Mouse (Mus musculus) hindbrain, postnatal 0 days (tissue): Measurements from ENCODE around the gene Mtmr10. TPM values are rescaled to one million over a fixed set of nuclear protein-coding genes. Genes with fewer than 3 reads are reported as not detected.

ENCODE experiments used
- ATAC-seq: fragments of 200-750 bp; cut with Nextera tagmentation; 2 replicates; pipeline ENCODE4 v1.8.0; 2017; ENCODE audit warnings: mild to moderate bottlenecking, moderate TSS enrichment, moderate library complexity
- DNase-seq: peaks from one replicate; pipeline ENCODE4 v3.0.0-alpha.2; 2015; ENCODE audit warnings: low spot score
- H3K27ac ChIP-seq: fragments of 300-500 bp; sonication (generic); 2 replicates; pipeline ENCODE4 v1.5.1; 2014; ENCODE audit warnings: mild to moderate bottlenecking
- H3K27me3 ChIP-seq: fragments of 300-500 bp; sonication (generic); 2 replicates; pipeline ENCODE4 v1.6.1; 2014; ENCODE audit warnings: low read length, mixed read lengths; ENCODE audit not compliant: insufficient read depth
- H3K36me3 ChIP-seq: fragments of 300-500 bp; sonication (generic); 2 replicates; pipeline ENCODE4 v1.6.1; 2014; ENCODE audit warnings: low read length, mixed read lengths; ENCODE audit not compliant: insufficient read depth
- H3K4me1 ChIP-seq: fragments of 300-500 bp; sonication (generic); 2 replicates; pipeline ENCODE4 v1.6.1; 2014; ENCODE audit warnings: antibody characterized with exemption, low read length, mixed read lengths; ENCODE audit not compliant: insufficient read depth
- H3K4me2 ChIP-seq: fragments of 300-500 bp; sonication (generic); 2 replicates; pipeline ENCODE4 v1.6.1; 2014; ENCODE audit warnings: low read depth, mild to moderate bottlenecking, low read length, moderate library complexity, mixed read lengths
- H3K4me3 ChIP-seq: fragments of 300-500 bp; sonication (generic); 2 replicates; pipeline ENCODE4 v1.5.1; 2014; ENCODE audit warnings: low read length
- H3K9ac ChIP-seq: fragments of 300-500 bp; sonication (generic); replicated peaks from 2 replicates; pipeline ENCODE4 v1.6.1; 2014; ENCODE audit warnings: mild to moderate bottlenecking, low read length, moderate library complexity, mixed read lengths
- H3K9me3 ChIP-seq: fragments of 300-500 bp; sonication (generic); 2 replicates; pipeline ENCODE4 v1.6.1; 2016; ENCODE audit warnings: low read length, mixed read lengths
- CTCF ChIP-seq: IDR thresholded peaks from 2 replicates; pipeline ENCODE4 v1.5.1; 2016; ENCODE audit warnings: antibody characterized with exemption, control low read depth, low read depth
- WGBS: fragments of 180-500 bp; shearing (Covaris S2); extraction: QIAGEN DNeasy Blood & Tissue Kit; methylation state at CpG from one replicate; pipeline ENCODE4 v1.1.7; 2014; 5-methylcytosine and 5-hydroxymethylcytosine counted together
- polyA plus RNA-seq: library from polyadenylated mRNA; unstranded; fragments of >200 nt; fragmentation: Nextera tagmentation; extraction: Ambion mirVana; gene quantifications from 2 replicates; pipeline ENCODE4 v1.2.1, GENCODE M21; 2015
- total RNA-seq: library from RNA; depleted of rRNA; stranded (reverse); fragments of >200 nt; gene quantifications from 2 replicates; pipeline ENCODE4 v1.2.3, GENCODE M21; 2014

Gene Mtmr10
- total and polyA plus RNA-seq, 2 experiments from 2014 or later = 9.5 to 11.7 TPM

DNA sequence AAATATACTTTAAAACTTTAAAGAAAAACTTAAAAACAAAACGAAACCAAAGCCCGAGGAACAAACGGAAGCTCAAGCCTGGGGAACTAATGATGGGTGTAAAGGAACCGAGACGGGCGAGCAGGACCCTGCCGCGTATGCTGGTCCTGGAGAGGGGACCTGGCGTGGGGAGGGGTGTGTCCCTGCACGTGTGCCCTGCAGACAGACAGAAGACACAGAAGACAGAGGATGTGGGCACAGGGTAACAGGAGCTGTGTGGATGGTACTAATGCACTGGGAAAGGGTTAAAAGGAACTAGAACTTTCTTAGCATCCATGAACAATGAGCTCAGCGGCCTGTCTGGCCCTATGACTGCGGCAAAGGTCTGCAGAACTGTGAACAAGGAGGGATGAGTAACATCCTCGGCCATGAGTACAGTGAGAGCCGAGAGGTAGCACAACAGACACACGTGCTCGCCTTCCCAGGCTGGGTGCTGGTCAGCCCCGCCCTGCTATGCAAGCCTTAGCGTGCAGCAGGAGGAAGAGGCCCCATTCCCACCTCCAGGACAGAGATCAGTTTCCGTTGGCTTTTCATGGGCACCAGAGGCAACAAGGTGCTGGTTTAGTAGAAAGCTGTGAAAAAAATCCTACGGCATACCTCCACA lies 72.6 kb downstream of the Mtmr10 start:
- no peaks in the 10 kb centered on the region for H3K27me3 ChIP-seq
- 86% methylated on average over 20 of the region's 20 CpGs for WGBS
- no peak for DNase-seq
- no peaks in the 10 kb centered on the region for H3K4me1 ChIP-seq
- no peak overlapping the region for H3K9ac ChIP-seq
- H3K36me3 ChIP-seq = peaks cover 28% of the 10 kb centered on the region
- H3K4me2 ChIP-seq = no peak overlapping the region
- no peak overlapping the region for H3K4me3 ChIP-seq
- H3K9me3 ChIP-seq = no peaks in the 10 kb centered on the region
- peak; percentile 55; the same call in 1 of the 2 replicates for ATAC-seq
- peak overlapping the region; percentile 62; the same call in 1 of the 2 replicates for H3K27ac ChIP-seq
- TF ChIP-seq CTCF = no peak

DNA sequence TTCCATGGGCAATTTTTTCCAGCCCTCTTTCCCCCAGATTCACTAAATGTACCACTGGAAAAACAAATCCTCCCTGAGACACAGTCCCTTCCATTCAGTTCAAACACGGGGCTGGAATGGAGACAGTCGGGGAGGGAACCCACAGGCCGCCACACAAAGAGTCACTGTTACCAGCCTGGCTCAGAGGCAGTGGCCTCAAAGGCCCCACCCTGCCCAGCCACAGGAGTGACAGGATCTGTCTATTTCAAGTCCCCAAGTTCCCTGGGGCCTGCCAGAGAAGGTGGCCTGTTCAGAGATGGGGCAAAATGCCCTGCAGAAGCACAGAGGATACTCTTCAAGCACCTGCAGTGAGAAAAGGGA lies 73.1 kb downstream of the Mtmr10 start:
- H3K9me3 ChIP-seq = no peaks in the 10 kb centered on the region
- no peak overlapping the region for H3K4me3 ChIP-seq
- no peaks in the 10 kb centered on the region for H3K4me1 ChIP-seq
- no peak overlapping the region for H3K9ac ChIP-seq
- no peak overlapping the region for H3K4me2 ChIP-seq
- no peak for TF ChIP-seq CTCF
- H3K36me3 ChIP-seq = peaks cover 28% of the 10 kb centered on the region
- 41% methylated on average over 3 of the region's 3 CpGs for WGBS
- ATAC-seq (peak; percentile 84; the same call in 1 of the 2 replicates), DNase-seq (peak; percentile 47)
- H3K27ac ChIP-seq = peak overlapping the region; percentile 62
- H3K27me3 ChIP-seq = no peaks in the 10 kb centered on the region

DNA sequence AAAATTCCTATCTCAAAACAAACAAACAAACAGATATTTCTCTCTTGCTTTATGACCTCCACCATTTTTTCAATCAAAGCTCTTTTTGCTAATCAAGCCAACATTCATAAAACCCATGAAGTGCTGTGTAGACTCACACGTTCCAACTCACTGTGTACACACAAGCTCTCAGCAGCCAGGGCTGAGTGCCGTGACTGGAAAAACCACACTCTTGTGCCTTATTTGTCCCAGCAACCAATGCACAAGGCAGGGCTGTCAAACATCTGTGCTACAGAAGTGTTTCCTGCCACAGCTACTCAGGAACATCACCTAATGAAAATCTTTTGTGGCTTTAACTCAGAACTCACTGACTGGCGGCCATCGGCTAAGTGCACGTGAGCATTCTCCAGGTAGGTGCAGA lies 78.4 kb downstream of the Mtmr10 start:
- no peak overlapping the region for H3K27ac ChIP-seq
- no peaks in the 10 kb centered on the region for H3K9me3 ChIP-seq
- 96% methylated on average over 5 of the region's 5 CpGs for WGBS
- DNase-seq = no peak
- TF ChIP-seq CTCF = no peak
- no peaks in the 10 kb centered on the region for H3K4me1 ChIP-seq
- H3K4me3 ChIP-seq = no peak overlapping the region
- H3K9ac ChIP-seq = no peak overlapping the region
- ATAC-seq = no peak
- no peak overlapping the region for H3K4me2 ChIP-seq
- H3K27me3 ChIP-seq = no peaks in the 10 kb centered on the region
- peaks cover 34% of the 10 kb centered on the region for H3K36me3 ChIP-seq

DNA sequence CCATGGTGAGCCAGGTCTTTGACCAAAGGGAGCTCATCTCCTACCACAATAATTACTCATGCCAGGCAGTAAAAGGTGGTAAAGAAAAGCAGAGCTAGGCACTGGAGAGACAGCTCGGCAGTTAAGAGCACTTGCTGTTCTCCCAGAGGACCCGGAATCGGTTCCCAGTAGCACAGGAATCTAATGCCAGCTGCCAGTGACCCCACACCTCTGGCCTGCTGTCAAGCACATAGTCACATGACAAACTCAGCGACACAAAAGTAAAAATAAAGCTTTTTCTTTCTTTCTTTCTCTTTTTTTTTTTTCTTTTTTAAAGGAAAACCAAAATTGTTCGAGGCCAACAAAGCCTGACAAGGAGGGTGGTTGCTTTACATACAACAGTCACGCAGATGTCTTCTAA lies 82.4 kb downstream of the Mtmr10 start:
- no peak overlapping the region for H3K27ac ChIP-seq
- H3K9me3 ChIP-seq = no peaks in the 10 kb centered on the region
- no peak overlapping the region for H3K4me2 ChIP-seq
- H3K27me3 ChIP-seq = no peaks in the 10 kb centered on the region
- TF ChIP-seq CTCF = no peak
- ATAC-seq (no peak), DNase-seq (no peak)
- 80% methylated on average over 6 of the region's 6 CpGs for WGBS
- no peak overlapping the region for H3K4me3 ChIP-seq
- H3K9ac ChIP-seq = no peak overlapping the region
- H3K36me3 ChIP-seq = peaks cover 7% of the 10 kb centered on the region; the same call in 1 of the 2 replicates
- H3K4me1 ChIP-seq = no peaks in the 10 kb centered on the region

DNA sequence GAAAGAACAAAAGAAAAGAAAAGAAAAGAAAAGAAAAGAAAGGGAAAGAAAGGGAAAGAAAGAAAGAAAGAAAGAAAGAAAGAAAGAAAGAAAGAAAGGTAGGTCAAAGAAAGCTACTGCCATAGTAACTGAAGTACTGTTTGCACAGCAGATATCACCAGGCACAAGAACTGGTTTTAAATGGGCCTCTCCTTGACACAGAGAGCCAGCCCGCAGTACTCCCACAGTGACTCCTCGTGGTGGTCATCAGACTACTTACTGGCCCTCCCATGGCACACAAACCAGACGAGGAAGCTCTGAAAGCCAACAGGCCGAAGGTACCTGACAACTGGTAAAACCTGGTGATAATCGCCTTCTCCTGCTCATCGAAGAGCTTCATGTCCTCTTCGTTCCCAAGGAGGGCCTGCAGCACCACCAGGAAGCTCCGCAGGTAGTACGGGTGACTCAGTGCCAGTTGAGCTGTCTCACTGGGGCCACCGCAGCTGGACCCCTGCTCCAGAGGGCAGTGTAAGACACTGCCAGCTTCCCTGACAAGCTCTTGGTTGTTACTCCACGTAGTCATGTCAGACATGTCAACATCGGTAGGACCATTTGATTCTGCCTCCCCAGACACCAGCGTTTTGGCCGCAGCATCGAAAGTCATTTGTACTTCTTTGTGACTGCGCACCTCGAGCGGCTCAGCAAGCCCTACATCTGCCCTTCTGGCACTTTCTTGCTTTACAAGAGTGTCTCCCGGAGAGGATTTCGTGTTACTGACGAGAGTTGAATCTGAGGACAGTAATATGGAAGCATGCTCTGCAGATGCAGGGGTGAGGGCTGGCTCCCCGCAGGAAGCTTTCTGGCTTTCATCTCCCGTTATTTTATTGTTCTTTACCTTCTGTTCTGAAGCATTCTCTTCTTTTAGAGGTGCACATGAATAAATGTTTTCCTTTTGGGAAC lies 84.8 kb downstream of the Mtmr10 start:
- Histone ChIP-seq H3K9me3 (no peaks in the 10 kb centered on the region), H3K4me2 (no peak overlapping the region), H3K27me3 (no peaks in the 10 kb centered on the region), H3K4me3 (no peak overlapping the region), H3K27ac (no peak overlapping the region), H3K36me3 (peaks cover 5% of the 10 kb centered on the region; the same call in 1 of the 2 replicates), H3K9ac (no peak overlapping the region), H3K4me1 (no peaks in the 10 kb centered on the region)
- WGBS = 86% methylated on average over 23 of the region's 23 CpGs
- no peak for TF ChIP-seq CTCF
- ATAC-seq (no peak), DNase-seq (no peak)

DNA sequence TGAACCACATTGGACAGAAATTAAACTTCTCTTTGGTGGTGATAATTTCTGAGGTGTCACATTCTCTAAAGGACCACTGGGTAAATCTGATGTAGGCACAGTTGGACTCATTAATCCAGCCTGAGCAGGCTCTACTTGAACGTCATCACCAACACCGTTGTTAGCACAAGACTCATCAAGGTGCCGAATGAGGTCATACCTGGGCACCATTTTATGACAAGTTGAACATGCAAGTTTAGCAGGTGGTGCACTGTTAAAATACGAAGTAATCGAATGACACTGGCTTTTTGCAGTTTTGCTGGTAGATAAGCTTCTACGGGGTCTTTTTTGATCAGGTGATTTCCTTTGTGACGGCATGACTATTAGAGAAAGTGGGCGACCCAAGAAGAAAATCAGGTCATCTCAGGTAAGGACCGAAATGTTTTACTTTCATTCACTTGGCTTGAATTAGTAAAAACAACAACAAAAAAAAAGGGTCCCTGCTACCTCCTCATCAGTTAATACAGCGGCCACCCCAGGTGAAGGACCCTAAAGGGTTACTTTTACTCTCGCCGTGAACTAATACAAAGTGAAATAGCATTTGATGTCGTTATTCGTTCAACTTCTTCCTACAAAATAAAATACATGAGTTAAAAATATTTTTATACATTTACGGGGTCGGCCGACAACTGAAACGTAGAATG lies 85.8 kb downstream of the Mtmr10 start:
- Histone ChIP-seq H3K4me1 (no peaks in the 10 kb centered on the region), H3K9ac (peak overlapping the region; percentile 61), H3K4me2 (peak overlapping the region; percentile 77), H3K4me3 (peak overlapping the region; percentile 74), H3K36me3 (peaks cover 13% of the 10 kb centered on the region), H3K27ac (peak overlapping the region; percentile 91), H3K9me3 (no peaks in the 10 kb centered on the region), H3K27me3 (no peaks in the 10 kb centered on the region)
- ATAC-seq (no peak; the same call in 1 of the 2 replicates), DNase-seq (peak; percentile 27)
- 11% methylated on average over 18 of the region's 18 CpGs for WGBS
- TF ChIP-seq CTCF = no peak
